Mouse (Mus musculus): Measurements from ENCODE around the gene Bcar3. TPM values are rescaled to one million over a fixed set of nuclear protein-coding genes. Genes with fewer than 3 reads are reported as not detected.
"Not testable (repeated sequence)": the region's sequence is repeated elsewhere in the genome, so short reads cannot be mapped to it uniquely, and the experiment has no call there.

Gene Bcar3
- polyA plus RNA-seq, 1 experiment from 2014 or later = 14.0 TPM

- no peak overlapping the region for H3K27ac ChIP-seq (ENCODE audit: low read depth)
These were observed 87.7 kb downstream of the Bcar3 start for GRCm38 (mm10) chr3:122381591-122381990.

GRCm38 (mm10) chr3:122386444-122386843, 92.5 kb downstream of the Bcar3 start:
- H3K9me3 ChIP-seq (ENCODE audit: low read depth, low read length) = no peaks in the 10 kb centered on the region
- no peaks in the 10 kb centered on the region for H3K4me1 ChIP-seq (ENCODE audit: insufficient read depth)
- H3K27me3 ChIP-seq (ENCODE audit: insufficient read depth, low read length) = no peaks in the 10 kb centered on the region
- ATAC-seq (ENCODE audit: insufficient read depth) = no peak
- H3K27ac ChIP-seq (ENCODE audit: low read depth) = no peak overlapping the region
- H3K36me3 ChIP-seq (ENCODE audit: insufficient read depth) = no peaks in the 10 kb centered on the region
- H3K4me2 ChIP-seq = no peak overlapping the region
- H3K4me3 ChIP-seq (ENCODE audit: low read depth, low read length) = no peak overlapping the region
- DNase-seq = no peak
- no peak for TF ChIP-seq CTCF (IDR thresholded peaks at IDR 0.05; ENCODE audit: low read depth)
- no peak overlapping the region for H3K9ac ChIP-seq
- WGBS = 82% methylated on average over 5 of the region's 5 CpGs

More at GRCm38 (mm10) chr3:122381591-122381990, 87.7 kb downstream of the Bcar3 start:
- Histone ChIP-seq H3K9ac (no peak overlapping the region), H3K4me3 (ENCODE audit: low read depth, low read length) (no peak overlapping the region), H3K4me2 (no peak overlapping the region), H3K4me1 (ENCODE audit: insufficient read depth) (no peaks in the 10 kb centered on the region), H3K9me3 (ENCODE audit: low read depth, low read length) (no peaks in the 10 kb centered on the region), H3K27me3 (ENCODE audit: insufficient read depth, low read length) (no peaks in the 10 kb centered on the region), H3K36me3 (ENCODE audit: insufficient read depth) (no peaks in the 10 kb centered on the region)
- no peak for ATAC-seq (ENCODE audit: insufficient read depth)
- TF ChIP-seq CTCF (IDR thresholded peaks at IDR 0.05; ENCODE audit: low read depth) = no peak
- DNase-seq = no peak
- WGBS = 87% methylated on average over 3 of the region's 3 CpGs

GRCm38 (mm10) chr3:122387771-122388170, 93.8 kb downstream of the Bcar3 start:
- Histone ChIP-seq H3K4me1 (ENCODE audit: insufficient read depth) (no peaks in the 10 kb centered on the region), H3K4me3 (ENCODE audit: low read depth, low read length) (no peak overlapping the region), H3K9me3 (ENCODE audit: low read depth, low read length) (no peaks in the 10 kb centered on the region), H3K9ac (no peak overlapping the region), H3K27ac (ENCODE audit: low read depth) (no peak overlapping the region), H3K4me2 (no peak overlapping the region), H3K27me3 (ENCODE audit: insufficient read depth, low read length) (no peaks in the 10 kb centered on the region), H3K36me3 (ENCODE audit: insufficient read depth) (no peaks in the 10 kb centered on the region)
- 44% methylated on average over 3 of the region's 3 CpGs for WGBS
- DNase-seq = no peak
- TF ChIP-seq CTCF (IDR thresholded peaks at IDR 0.05; ENCODE audit: low read depth) = no peak
- ATAC-seq (ENCODE audit: insufficient read depth) = no peak

DNA sequence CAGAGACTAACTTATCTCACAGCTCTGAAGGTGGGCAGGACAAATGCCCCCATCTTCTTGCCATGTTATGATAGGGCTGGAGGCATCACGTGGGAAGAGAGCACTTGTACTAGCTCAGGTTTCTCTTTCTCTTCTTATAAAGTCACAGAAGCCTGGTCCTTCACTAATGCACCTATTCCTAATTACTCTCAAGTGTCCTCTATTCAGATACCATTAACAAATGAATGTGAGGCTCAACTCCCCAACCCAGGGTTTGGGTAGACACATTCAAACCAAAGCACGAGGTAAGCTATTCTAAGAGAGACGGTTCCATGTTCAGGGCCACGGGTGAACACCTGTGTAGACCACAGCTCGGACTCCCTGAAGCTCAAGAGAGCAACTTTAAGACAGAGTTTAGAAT, 96.0 kb downstream of the Bcar3 start:
- no peaks in the 10 kb centered on the region for H3K36me3 ChIP-seq (ENCODE audit: insufficient read depth)
- no peak overlapping the region for H3K9ac ChIP-seq
- H3K4me1 ChIP-seq (ENCODE audit: insufficient read depth) = no peaks in the 10 kb centered on the region
- no peak for TF ChIP-seq CTCF (IDR thresholded peaks at IDR 0.05; ENCODE audit: low read depth)
- 86% methylated on average over 5 of the region's 5 CpGs for WGBS
- no peak overlapping the region for H3K4me2 ChIP-seq
- ATAC-seq (ENCODE audit: insufficient read depth) (no peak), DNase-seq (no peak)
- H3K27ac ChIP-seq (ENCODE audit: low read depth) = no peak overlapping the region
- H3K9me3 ChIP-seq (ENCODE audit: low read depth, low read length) = no peaks in the 10 kb centered on the region
- H3K27me3 ChIP-seq (ENCODE audit: insufficient read depth, low read length) = no peaks in the 10 kb centered on the region
- no peak overlapping the region for H3K4me3 ChIP-seq (ENCODE audit: low read depth, low read length)

GRCm38 (mm10) chr3:122391098-122391497, 97.2 kb downstream of the Bcar3 start:
- DNase-seq (no peak), ATAC-seq (ENCODE audit: insufficient read depth) (no peak)
- Histone ChIP-seq H3K4me3 (ENCODE audit: low read depth, low read length) (no peak overlapping the region), H3K27ac (ENCODE audit: low read depth) (no peak overlapping the region), H3K9me3 (ENCODE audit: low read depth, low read length) (no peaks in the 10 kb centered on the region), H3K9ac (no peak overlapping the region), H3K36me3 (ENCODE audit: insufficient read depth) (no peaks in the 10 kb centered on the region), H3K4me1 (ENCODE audit: insufficient read depth) (no peaks in the 10 kb centered on the region), H3K27me3 (ENCODE audit: insufficient read depth, low read length) (no peaks in the 10 kb centered on the region), H3K4me2 (no peak overlapping the region)
- 73% methylated on average over 2 of the region's 2 CpGs for WGBS
- no peak for TF ChIP-seq CTCF (IDR thresholded peaks at IDR 0.05; ENCODE audit: low read depth)

DNA sequence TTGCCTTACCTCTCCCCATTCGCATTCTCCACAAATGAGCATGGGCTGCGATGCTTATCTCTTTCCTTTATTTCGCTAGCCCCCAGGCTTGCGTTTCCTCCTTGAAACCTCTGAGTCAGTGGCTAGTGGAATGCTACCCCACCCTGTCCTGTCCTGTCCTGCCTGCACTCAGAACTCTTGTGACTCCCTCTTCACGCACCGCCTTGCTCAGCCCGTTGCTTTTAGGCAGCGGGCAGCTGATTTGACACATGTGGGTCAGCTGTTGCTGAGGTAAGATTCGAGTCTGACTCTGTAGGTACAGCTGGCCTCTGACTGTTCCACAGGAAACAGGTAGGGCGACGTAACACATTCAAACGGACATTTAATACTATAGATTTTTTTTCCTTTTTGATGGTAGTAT, 97.9 kb downstream of the Bcar3 start:
- H3K9me3 ChIP-seq (ENCODE audit: low read depth, low read length) = no peaks in the 10 kb centered on the region
- no peak overlapping the region for H3K4me2 ChIP-seq

DNA sequence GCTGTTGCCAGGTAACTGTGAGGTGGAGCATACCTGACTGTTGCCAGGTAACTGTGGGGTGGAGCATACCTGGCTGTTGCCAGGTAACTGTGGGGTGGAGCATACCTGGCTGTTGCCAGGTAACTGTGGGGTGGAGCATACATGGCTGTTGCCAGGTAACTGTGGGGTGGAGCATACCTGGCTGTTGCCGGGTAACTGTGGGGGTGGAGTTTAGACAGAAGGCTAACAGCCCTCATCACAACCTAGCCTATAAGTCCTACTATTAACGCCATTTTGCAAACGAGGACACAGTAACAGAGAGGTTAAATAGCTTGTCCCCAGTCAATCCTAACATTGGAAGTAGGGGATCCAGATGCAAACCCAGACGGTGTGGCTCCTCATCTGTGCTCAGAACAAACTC, 99.5 kb downstream of the Bcar3 start:
- 43% methylated on average over 4 of the region's 4 CpGs for WGBS
- not testable (repeated sequence) for H3K4me3 ChIP-seq (ENCODE audit: low read depth, low read length); H3K27ac ChIP-seq (ENCODE audit: low read depth); H3K27me3 ChIP-seq (ENCODE audit: insufficient read depth, low read length); H3K36me3 ChIP-seq (ENCODE audit: insufficient read depth); H3K4me1 ChIP-seq (ENCODE audit: insufficient read depth); H3K9ac ChIP-seq; DNase-seq; H3K9me3 ChIP-seq (ENCODE audit: low read depth, low read length); H3K4me2 ChIP-seq
- 0 out of 2 replicates have a peak, but pooled peaks have one; percentile 4 for ATAC-seq (ENCODE audit: insufficient read depth)

More for the DNA sequence above, 97.9 kb downstream of the Bcar3 start:
- no peaks in the 10 kb centered on the region for H3K4me1 ChIP-seq (ENCODE audit: insufficient read depth)
- no peaks in the 10 kb centered on the region for H3K36me3 ChIP-seq (ENCODE audit: insufficient read depth)
- H3K9ac ChIP-seq = no peak overlapping the region
- TF ChIP-seq CTCF (IDR thresholded peaks at IDR 0.05; ENCODE audit: low read depth) = no peak
- DNase-seq (no peak), ATAC-seq (ENCODE audit: insufficient read depth) (no peak)
- WGBS = 45% methylated on average over 12 of the region's 12 CpGs
- no peak overlapping the region for H3K4me3 ChIP-seq (ENCODE audit: low read depth, low read length)
- no peak overlapping the region for H3K27ac ChIP-seq (ENCODE audit: low read depth)
- H3K27me3 ChIP-seq (ENCODE audit: insufficient read depth, low read length) = no peaks in the 10 kb centered on the region

DNA sequence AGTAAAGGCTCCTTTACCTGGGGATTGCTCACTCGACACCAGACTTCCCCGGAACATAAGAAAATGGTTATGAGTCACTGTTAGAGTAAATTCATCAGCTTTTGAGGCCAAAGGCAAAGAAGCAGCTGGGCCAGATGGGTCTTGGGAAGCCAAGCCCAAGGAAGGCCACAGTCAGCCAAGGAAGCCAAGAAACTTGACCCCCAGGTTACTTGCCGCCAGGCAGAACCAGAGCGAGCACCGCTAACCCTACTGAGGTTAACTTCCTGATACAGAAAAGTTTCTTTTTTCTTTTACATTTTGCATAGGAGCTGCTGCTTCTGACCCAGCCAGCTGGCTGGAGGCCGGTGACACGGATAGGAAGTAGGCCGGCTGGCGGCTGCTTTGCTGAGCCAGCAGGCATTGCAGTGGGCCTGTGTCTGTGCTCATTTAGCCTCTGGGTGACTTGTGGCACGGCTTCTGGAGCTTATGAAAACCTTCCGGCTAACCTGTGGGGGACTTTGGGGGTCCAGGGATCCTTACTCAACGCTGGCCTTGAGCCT, 100.0 kb downstream of the Bcar3 start:
- Histone ChIP-seq H3K27me3 (ENCODE audit: insufficient read depth, low read length) (no peaks in the 10 kb centered on the region), H3K4me3 (ENCODE audit: low read depth, low read length) (no peak overlapping the region), H3K4me2 (no peak overlapping the region), H3K9me3 (ENCODE audit: low read depth, low read length) (no peaks in the 10 kb centered on the region), H3K36me3 (ENCODE audit: insufficient read depth) (no peaks in the 10 kb centered on the region), H3K9ac (no peak overlapping the region), H3K27ac (ENCODE audit: low read depth) (no peak overlapping the region), H3K4me1 (ENCODE audit: insufficient read depth) (no peaks in the 10 kb centered on the region)
- ATAC-seq (ENCODE audit: insufficient read depth) (peak; percentile 17; the same call in 1 of the 2 replicates), DNase-seq (peak; percentile 56)
- 76% methylated on average over 12 of the region's 12 CpGs for WGBS
- no peak for TF ChIP-seq CTCF (IDR thresholded peaks at IDR 0.05; ENCODE audit: low read depth)
